Mouse (Mus musculus) ES-Bruce4 (cell line): ENCODE measurements around the gene Rhox10.

Experiments
- CTCF ChIP-seq: IDR thresholded peaks from one replicate; pipeline ENCODE4 v1.8.1; 2011; ENCODE audit warnings: low read depth, low read length
- EP300 ChIP-seq: IDR thresholded peaks from 2 replicates; pipeline ENCODE4 v1.6.1; 2011; ENCODE audit warnings: low read depth, low read length; ENCODE audit not compliant: insufficient read depth
- POLR2A ChIP-seq: IDR thresholded peaks from one replicate; pipeline ENCODE4 v1.8.1; 2011; ENCODE audit warnings: low read length; ENCODE audit not compliant: insufficient read depth

- no peak for TF ChIP-seq POLR2A
- no peak for TF ChIP-seq CTCF
- no peak for TF ChIP-seq EP300
Measured at GRCm38 (mm10) chrX:38066175-38066574, at the start of gene Rhox10.
